Mouse (Mus musculus): Measurements from ENCODE around the gene Ms4a2.

Ms4a2 gene

DNA sequence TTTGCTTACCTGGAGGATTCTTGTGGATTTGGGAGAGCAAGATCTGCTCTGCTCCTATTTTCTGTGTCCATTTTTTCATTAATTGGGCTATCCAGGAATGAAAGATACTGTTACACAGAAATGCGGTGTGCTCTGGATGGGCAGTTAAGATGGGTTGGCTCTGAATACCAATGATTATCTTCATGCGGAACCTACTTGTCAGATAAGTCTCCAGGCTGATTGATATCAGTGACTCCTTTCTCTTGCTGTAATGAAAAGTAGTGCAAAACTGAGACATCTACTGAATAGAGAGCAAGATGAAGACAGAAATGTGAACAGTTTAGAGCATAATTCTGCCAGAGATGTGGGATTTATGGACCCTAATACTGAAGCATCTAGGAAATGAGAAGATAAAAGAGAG lies at the start of gene Ms4a2:
TSS of gene Ms4a2 (minus strand) at position 169 of the 400 bp plus-strand sequence.
- DNase-seq (ENCODE audit: low read depth, low spot score) = no peak

GRCm38 (mm10) chr19:11661562-11661961 lies 38.0 kb upstream of the Ms4a2 start:
- no peak for DNase-seq (ENCODE audit: low read depth, low spot score)

GRCm38 (mm10) chr19:11660459-11660858 lies 36.9 kb upstream of the Ms4a2 start, which contains the start of gene Oosp2:
TSS of gene Oosp2 (minus strand) at chr19:11660559.
- DNase-seq (ENCODE audit: low read depth, low spot score) = no peak

DNA sequence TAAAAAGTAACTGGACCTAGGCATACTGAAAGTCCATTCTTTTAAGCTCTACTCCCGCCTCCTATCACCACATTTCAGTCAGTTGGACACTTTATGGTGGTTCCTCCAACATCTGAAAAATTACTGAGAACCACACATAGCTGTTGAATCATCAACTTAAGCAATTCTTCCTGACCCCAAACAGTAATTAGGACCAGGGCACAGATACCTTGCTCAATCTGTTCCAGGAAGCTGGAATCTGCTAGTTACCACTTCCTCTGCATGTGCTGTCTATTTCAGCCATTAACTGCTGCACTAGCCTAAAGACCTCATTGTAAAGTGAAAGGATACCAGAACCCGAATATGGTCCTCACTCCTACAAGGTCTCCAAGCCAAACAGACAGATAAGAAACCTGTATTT lies 35.6 kb upstream of the Ms4a2 start:
- no peak for DNase-seq (ENCODE audit: low read depth, low spot score)

DNA sequence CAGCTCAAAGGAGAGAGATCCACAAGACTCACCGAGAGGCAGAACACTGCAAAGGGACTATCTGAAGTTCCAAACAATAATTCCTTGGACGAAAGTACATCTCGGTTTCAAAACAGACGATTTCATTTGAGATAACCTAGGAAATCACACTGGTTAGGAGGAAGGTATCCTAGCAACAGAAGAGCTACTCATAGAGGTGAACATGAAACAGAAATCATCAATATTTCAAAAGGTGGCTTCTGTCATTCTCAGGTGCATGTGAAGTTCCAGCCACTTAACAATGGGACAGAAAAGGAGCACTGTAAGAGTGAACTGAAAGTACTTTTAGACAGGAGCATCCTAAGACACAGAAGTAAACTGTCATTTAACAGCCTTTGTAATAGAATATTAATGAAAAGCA lies 26.0 kb upstream of the Ms4a2 start:
- DNase-seq (ENCODE audit: low read depth, low spot score) = no peak

- DNase-seq (ENCODE audit: low read depth, low spot score) = no peak
Observed at GRCm38 (mm10) chr19:11646166-11646565, 22.6 kb upstream of the Ms4a2 start.

- no peak for DNase-seq (ENCODE audit: low read depth, low spot score)
Observed at GRCm38 (mm10) chr19:11640732-11641131, 17.2 kb upstream of the Ms4a2 start, which contains the start of gene Ms4a3. TSS of gene Ms4a3 (minus strand) at chr19:11640851.

GRCm38 (mm10) chr19:11639038-11639437 lies 15.5 kb upstream of the Ms4a2 start:
- no peak for DNase-seq (ENCODE audit: low read depth, low spot score)

DNA sequence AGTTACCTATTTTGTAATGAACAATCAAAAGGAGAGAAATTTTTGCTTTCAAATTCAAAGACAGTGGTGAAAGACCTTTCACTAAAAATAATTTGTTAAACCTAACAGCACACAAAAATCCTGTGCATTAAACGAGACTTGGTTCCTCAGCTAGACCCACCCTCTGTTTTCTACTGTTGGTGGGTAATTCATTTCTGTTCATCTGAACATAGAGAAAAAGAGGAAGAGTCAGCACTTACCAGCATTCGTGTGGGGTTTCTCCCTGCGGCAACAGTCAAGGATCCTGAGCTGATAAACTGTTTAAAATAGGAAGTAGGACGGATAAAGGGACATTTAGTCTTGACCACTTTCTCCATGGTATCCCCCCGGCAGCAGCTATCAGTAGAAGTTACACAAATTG lies 12.1 kb upstream of the Ms4a2 start:
- DNase-seq (ENCODE audit: low read depth, low spot score) = no peak

- no peak for DNase-seq (ENCODE audit: low read depth, low spot score)
Observed at GRCm38 (mm10) chr19:11634330-11634729, 10.8 kb upstream of the Ms4a2 start.

GRCm38 (mm10) chr19:11633732-11634131 lies 10.2 kb upstream of the Ms4a2 start:
- no peak for DNase-seq (ENCODE audit: low read depth, low spot score)

DNA sequence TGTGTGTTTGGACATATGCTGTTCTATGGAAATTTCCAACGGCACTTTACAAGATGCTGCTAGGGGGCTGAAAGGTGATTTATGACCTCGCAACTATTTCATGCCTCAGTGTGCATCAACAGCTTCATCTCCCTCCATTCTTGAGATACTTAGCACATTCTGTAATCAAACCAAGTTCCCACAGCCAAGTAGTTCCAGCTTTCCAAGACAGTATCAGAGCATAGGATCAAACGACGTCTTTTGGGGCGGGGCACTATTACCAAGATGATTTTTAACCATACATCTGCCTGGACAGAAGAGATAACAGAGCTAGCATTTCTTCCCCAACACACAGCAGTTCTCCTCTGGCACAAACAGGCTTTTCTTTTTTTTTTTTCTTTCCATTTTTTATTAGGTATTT lies 1.7 kb upstream of the Ms4a2 start:
- DNase-seq (ENCODE audit: low read depth, low spot score) = peak; percentile 12

DNA sequence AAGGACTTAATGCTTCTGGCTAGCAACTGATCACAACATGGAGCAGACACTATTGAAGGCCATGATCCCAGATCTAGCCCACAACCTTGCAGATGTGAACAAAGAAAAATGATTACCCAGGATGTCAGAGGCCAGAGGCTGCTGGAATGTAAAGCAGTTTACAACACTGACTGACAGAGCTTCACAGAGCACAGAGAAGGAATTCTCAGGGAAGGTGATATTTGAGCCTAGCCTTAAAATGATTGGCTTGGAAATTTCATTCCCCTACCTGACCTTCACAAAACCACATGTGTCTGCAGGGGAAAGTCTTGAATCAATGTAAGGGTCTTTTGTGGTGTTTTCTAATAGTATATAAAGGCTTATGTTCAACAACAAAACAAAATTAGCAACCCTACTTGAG lies 1.3 kb upstream of the Ms4a2 start:
- DNase-seq (ENCODE audit: low read depth, low spot score) = peak; percentile 20

- no peak for DNase-seq (ENCODE audit: low read depth, low spot score)
Observed at GRCm38 (mm10) chr19:11617983-11618382, 5.5 kb downstream of the Ms4a2 start.

DNA sequence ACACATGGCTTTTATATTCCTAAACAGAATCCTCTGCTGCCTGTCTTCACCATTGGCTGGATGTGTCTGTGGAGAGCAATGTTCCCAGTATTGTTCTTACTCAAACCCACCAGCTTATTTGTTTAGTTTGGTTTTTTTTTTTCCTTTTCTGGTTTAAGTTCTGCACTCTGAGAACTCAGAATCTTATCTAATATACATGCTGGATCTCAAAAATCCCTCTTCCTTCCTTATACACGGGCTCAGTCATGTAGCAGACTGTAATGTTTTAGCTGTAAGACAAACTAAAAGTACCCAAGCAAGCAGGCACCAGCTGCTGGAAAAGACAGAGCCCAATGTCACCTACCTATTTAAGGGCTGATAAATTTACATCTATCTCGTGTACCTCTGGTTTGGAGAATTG lies 8.7 kb downstream of the Ms4a2 start:
- DNase-seq (ENCODE audit: low read depth, low spot score) = no peak

GRCm38 (mm10) chr19:11613776-11614443 lies 9.6 kb downstream of the Ms4a2 start:
- DNase-seq (ENCODE audit: low read depth, low spot score) = no peak

DNA sequence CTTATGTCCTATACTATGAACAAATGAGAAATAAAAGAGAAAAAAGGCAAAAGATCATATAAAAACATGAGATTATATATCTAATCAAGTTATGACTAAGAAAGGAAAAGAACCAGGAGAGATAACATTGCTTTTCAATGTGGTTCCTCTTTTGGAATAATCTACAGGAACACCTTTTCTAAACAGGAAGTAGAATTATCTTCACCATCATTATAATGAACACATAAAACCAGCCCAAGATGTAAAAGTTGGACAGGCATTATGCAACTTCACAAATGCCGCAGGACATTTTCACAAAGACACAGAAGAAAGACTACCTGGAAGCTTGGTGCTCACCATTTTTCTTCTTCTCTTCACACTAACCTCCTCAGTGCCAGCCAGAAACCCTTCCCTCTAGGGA lies 10.4 kb downstream of the Ms4a2 start:
- DNase-seq (ENCODE audit: low read depth, low spot score) = no peak

DNA sequence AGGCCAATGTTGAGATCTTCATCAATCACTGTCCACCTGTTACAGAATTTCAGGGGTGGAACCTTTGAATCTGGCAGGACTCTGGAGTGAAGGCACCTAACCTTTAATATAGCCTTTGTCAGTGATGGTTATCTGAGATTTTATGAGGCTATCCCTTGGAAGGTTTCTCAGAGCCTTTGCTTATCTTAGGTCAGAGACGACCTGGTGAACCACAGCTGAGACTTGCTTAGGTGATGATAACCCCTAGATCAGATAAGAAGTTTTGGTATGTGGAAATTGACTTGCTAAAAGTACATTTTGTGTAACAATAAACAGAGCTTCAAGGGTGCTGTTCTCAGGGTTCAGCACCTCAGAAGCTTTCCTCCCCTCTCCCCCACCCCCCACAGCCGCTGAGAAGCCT lies 11.2 kb downstream of the Ms4a2 start:
- no peak for DNase-seq (ENCODE audit: low read depth, low spot score)

DNA sequence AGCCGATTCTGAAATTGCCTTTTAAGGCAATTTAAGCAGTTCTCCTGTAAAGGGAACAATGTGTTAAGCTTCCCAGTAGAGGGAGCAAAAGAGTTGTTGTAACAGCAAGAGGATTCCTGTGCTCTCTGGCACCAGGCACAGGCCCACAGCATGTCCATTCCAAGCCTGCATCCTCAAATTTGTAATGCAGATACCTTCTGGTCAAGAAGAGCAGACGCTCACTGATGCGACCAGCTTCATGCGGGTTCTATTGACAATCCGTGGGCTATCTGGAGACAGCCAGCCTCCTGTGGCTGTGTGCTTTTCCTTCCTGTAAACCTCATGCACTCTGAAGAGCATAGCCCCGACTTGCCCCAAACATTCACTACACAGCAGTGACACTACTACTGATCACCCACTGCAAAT lies 12.0 kb downstream of the Ms4a2 start:
- DNase-seq (ENCODE audit: low read depth, low spot score) = peak; percentile 46

- peak; percentile 43 for DNase-seq (ENCODE audit: low read depth, low spot score)
Observed at GRCm38 (mm10) chr19:11608172-11608571, 15.3 kb downstream of the Ms4a2 start.

- no peak for DNase-seq (ENCODE audit: low read depth, low spot score)
Observed at GRCm38 (mm10) chr19:11604603-11605002, 18.9 kb downstream of the Ms4a2 start, which contains the start of gene Ms4a6d. TSS of gene Ms4a6d (minus strand) at chr19:11604849.

DNA sequence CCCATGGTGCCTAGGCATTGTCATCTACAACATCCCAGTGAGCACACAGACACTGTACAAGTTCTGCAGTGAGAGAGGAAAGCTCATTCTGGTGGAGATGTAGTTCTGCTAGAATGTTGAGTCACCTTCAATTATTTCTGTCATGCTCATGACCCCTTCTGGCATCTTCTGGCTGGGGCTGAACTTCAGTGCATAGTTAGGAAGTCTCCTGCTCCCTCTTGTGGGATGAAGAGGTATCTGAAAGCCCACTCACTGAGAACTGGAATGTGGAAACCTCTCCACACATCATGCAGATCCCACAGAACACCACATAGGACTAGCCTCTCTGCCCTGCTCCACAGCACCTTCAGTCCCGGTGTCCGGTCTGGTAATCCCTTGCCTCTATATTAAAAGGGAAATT lies 21.5 kb downstream of the Ms4a2 start:
- peak; percentile 24 for DNase-seq (ENCODE audit: low read depth, low spot score)

- DNase-seq (ENCODE audit: low read depth, low spot score) = no peak
Observed at GRCm38 (mm10) chr19:11601349-11601748, 22.2 kb downstream of the Ms4a2 start.
